Mouse (Mus musculus) gastrocnemius, postnatal 25 days (tissue): Measurements from ENCODE around the gene Lamb2. TPM values are rescaled to one million over a fixed set of nuclear protein-coding genes. Genes with fewer than 3 reads are reported as not detected.

ENCODE experiments used
- total RNA-seq, 2 experiments: library from RNA; stranded (reverse); gene quantifications; 1 replicate in 1 of 2; 2 replicates in 1 of 2; pipeline ENCODE4 v1.2.3; 2021

Gene Lamb2
- total RNA-seq, 2 experiments from 2014 or later, result 142 to 152 TPM

Other genes with a start within 250 kb of the Lamb2 start
- 100 to 1,000 TPM; 169 to 183 TPM for gene Dag1, start 215.8 kb upstream of the Lamb2 start, total RNA-seq
- 10 to 100 TPM in 1 of 2 experiments, 1 to 10 TPM in 1; 8.2 to 12.1 TPM for gene Nicn1, start 189.3 kb upstream of the Lamb2 start, total RNA-seq
- 1 to 10 TPM; 1.6 to 1.8 TPM for gene Amt, start 182.9 kb upstream of the Lamb2 start, total RNA-seq
- gene Rhoa, start 173.6 kb upstream of the Lamb2 start, total RNA-seq, result 100 to 1,000 TPM; 104 to 120 TPM
- gene Tcta, start 173.6 kb upstream of the Lamb2 start, total RNA-seq, result 10 to 100 TPM; 25.0 to 30.8 TPM
- 10 to 100 TPM; 74.4 to 92.9 TPM for gene Gpx1, start 140.8 kb upstream of the Lamb2 start, total RNA-seq
- gene Usp4, start 131.9 kb upstream of the Lamb2 start, total RNA-seq, result 10 to 100 TPM; 61.7 to 64.9 TPM
- under 1 TPM; 0.40 to 0.46 TPM for gene 1700102P08Rik, start 86.9 kb upstream of the Lamb2 start, total RNA-seq
- gene Ccdc36, start 51.3 kb upstream of the Lamb2 start, total RNA-seq, result not detected
- gene BC048562, start 43.3 kb upstream of the Lamb2 start, total RNA-seq, result not detected
- gene Ccdc71, start 19.2 kb upstream of the Lamb2 start, total RNA-seq, result 10 to 100 TPM; 16.3 to 17.2 TPM
- 1 to 10 TPM; 3.3 to 3.8 TPM for gene Klhdc8b, start 18.2 kb upstream of the Lamb2 start, total RNA-seq
- 100 to 1,000 TPM; 101 to 103 TPM for gene Usp19, start 10.9 kb downstream of the Lamb2 start, total RNA-seq
- 10 to 100 TPM; 64.1 to 77.4 TPM for gene Qars, start 28.0 kb downstream of the Lamb2 start, total RNA-seq
- gene Qrich1, start 37.1 kb downstream of the Lamb2 start, total RNA-seq, result 10 to 100 TPM; 41.2 to 50.5 TPM
- 10 to 100 TPM; 51.9 to 54.0 TPM for gene Impdh2, start 80.5 kb downstream of the Lamb2 start, total RNA-seq
- gene Ndufaf3, start 87.7 kb downstream of the Lamb2 start, total RNA-seq, result 10 to 100 TPM; 28.2 to 37.5 TPM
- gene Dalrd3, start 90.2 kb downstream of the Lamb2 start, total RNA-seq, result 10 to 100 TPM in 1 of 2 experiments, 1 to 10 TPM in 1; 7.6 to 10.4 TPM
- 1 to 10 TPM; 5.2 to 5.3 TPM for gene Wdr6, start 99.0 kb downstream of the Lamb2 start, total RNA-seq
- 1 to 10 TPM; 2.8 to 3.1 TPM for gene P4htm, start 117.9 kb downstream of the Lamb2 start, total RNA-seq
- 10 to 100 TPM; 52.7 to 61.0 TPM for gene Arih2, start 169.7 kb downstream of the Lamb2 start, total RNA-seq
- gene Slc25a20, start 182.4 kb downstream of the Lamb2 start, total RNA-seq, result 10 to 100 TPM; 67.1 to 73.5 TPM
- gene Prkar2a, start 209.6 kb downstream of the Lamb2 start, total RNA-seq, result 100 to 1,000 TPM; 122 to 134 TPM